Mouse (Mus musculus) small intestine, adult 2 months (tissue): ENCODE data around the gene Ces1h.

Experiments
- CTCF ChIP-seq: fragments of 200-500 bp; IDR thresholded peaks from 2 replicates; pipeline ENCODE4 v1.5.1; 2012; ENCODE audit warnings: low read depth, mild to moderate bottlenecking, control low read depth, inconsistent platforms, low read length, moderate library complexity, mixed read lengths; ENCODE audit not compliant: insufficient replicate concordance, insufficient read length; ENCODE audit errors: extremely low read depth
- POLR2A ChIP-seq: fragments of 200-500 bp; IDR thresholded peaks from 2 replicates; pipeline ENCODE4 v1.6.1; 2012; ENCODE audit warnings: low read depth, mild to moderate bottlenecking, control low read depth, inconsistent platforms, low read length, moderate library complexity

DNA sequence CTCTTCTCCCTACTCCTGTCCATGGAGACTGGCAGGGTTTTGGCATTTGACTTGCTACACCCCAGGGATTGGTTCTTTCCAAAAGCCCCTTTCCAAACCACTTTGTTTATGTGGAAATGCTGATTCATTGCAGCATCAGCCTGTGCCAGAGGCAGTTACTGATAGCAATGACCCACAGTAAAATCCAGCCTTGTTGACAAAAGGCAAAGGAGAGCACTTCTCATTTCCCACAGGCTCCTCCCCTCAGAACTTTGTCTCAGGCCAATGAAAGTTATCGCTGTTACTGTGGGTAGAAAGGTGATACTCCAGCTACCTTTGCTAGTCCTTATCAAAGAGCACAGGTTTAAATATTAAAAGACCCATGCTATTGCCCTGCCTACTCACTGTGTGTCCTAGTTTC, 46.8 kb downstream of the Ces1h start:
- TF ChIP-seq CTCF: no peak
- no peak for TF ChIP-seq POLR2A
